Mouse (Mus musculus) midbrain, postnatal 0 days (tissue): ENCODE measurements around the gene Cnn2. TPM values are rescaled to one million over a fixed set of nuclear protein-coding genes. Genes with fewer than 3 reads are reported as not detected.

Experiments
- ATAC-seq: fragments of 200-750 bp; cut with Nextera tagmentation; 2 replicates; pipeline ENCODE4 v1.8.0; 2017; ENCODE audit warnings: moderate number of reproducible peaks, mild to moderate bottlenecking, moderate TSS enrichment, moderate library complexity; ENCODE audit not compliant: low FRiP score
- DNase-seq: peaks from one replicate; pipeline ENCODE4 v3.0.0-alpha.2; 2015; ENCODE audit warnings: low spot score
- H3K27ac ChIP-seq: fragments of 300-500 bp; sonication (generic); 2 replicates; pipeline ENCODE4 v1.5.1; 2014; ENCODE audit warnings: low read depth, mild to moderate bottlenecking, low read length, mixed read lengths
- H3K27me3 ChIP-seq: fragments of 300-500 bp; sonication (generic); 2 replicates; pipeline ENCODE4 v1.6.1; 2014; ENCODE audit warnings: low read length, control low read depth, mixed read lengths; ENCODE audit not compliant: insufficient read depth
- H3K36me3 ChIP-seq: fragments of 300-500 bp; sonication (generic); 2 replicates; pipeline ENCODE4 v1.6.1; 2014; ENCODE audit warnings: low read length, control low read depth, mixed read lengths; ENCODE audit not compliant: insufficient read depth
- H3K4me1 ChIP-seq: fragments of 300-500 bp; sonication (generic); 2 replicates; pipeline ENCODE4 v1.6.1; 2014; ENCODE audit warnings: mild to moderate bottlenecking, control low read depth, antibody characterized with exemption, low read length, mixed read lengths; ENCODE audit not compliant: insufficient read depth
- H3K4me2 ChIP-seq: fragments of 300-500 bp; sonication (generic); 2 replicates; pipeline ENCODE4 v1.6.1; 2014; ENCODE audit warnings: low read depth, mild to moderate bottlenecking, low read length, mixed read lengths; ENCODE audit not compliant: poor library complexity, severe bottlenecking
- H3K4me3 ChIP-seq: fragments of 300-500 bp; sonication (generic); 2 replicates; pipeline ENCODE4 v1.5.1; 2014; ENCODE audit warnings: low read depth, mild to moderate bottlenecking, low read length, moderate library complexity
- H3K9ac ChIP-seq: fragments of 300-500 bp; sonication (generic); replicated peaks from 2 replicates; pipeline ENCODE4 v1.6.1; 2014; ENCODE audit warnings: mild to moderate bottlenecking, low read length, moderate library complexity, mixed read lengths; ENCODE audit not compliant: poor library complexity, severe bottlenecking
- H3K9me3 ChIP-seq: fragments of 300-500 bp; sonication (generic); 2 replicates; pipeline ENCODE4 v1.6.1; 2016; ENCODE audit warnings: low read length, control low read depth
- CTCF ChIP-seq: IDR thresholded peaks from 2 replicates; pipeline ENCODE4 v1.5.1; 2016; ENCODE audit warnings: antibody characterized with exemption, mild to moderate bottlenecking
- WGBS: fragments of 180-500 bp; shearing (Covaris S2); extraction: QIAGEN DNeasy Blood & Tissue Kit; methylation state at CpG from one replicate; pipeline ENCODE4 v1.1.7; 2014; 5-methylcytosine and 5-hydroxymethylcytosine counted together
- polyA plus RNA-seq: library from polyadenylated mRNA; unstranded; fragments of >200 nt; fragmentation: Nextera tagmentation; extraction: Ambion mirVana; gene quantifications from 2 replicates; pipeline ENCODE4 v1.2.1, GENCODE M21; 2015
- total RNA-seq: library from RNA; depleted of rRNA; stranded (reverse); fragments of >200 nt; gene quantifications from 2 replicates; pipeline ENCODE4 v1.2.3, GENCODE M21; 2014

Gene Cnn2
- total and polyA plus RNA-seq, 2 experiments from 2014 or later, result 12.6 to 19.5 TPM

DNA sequence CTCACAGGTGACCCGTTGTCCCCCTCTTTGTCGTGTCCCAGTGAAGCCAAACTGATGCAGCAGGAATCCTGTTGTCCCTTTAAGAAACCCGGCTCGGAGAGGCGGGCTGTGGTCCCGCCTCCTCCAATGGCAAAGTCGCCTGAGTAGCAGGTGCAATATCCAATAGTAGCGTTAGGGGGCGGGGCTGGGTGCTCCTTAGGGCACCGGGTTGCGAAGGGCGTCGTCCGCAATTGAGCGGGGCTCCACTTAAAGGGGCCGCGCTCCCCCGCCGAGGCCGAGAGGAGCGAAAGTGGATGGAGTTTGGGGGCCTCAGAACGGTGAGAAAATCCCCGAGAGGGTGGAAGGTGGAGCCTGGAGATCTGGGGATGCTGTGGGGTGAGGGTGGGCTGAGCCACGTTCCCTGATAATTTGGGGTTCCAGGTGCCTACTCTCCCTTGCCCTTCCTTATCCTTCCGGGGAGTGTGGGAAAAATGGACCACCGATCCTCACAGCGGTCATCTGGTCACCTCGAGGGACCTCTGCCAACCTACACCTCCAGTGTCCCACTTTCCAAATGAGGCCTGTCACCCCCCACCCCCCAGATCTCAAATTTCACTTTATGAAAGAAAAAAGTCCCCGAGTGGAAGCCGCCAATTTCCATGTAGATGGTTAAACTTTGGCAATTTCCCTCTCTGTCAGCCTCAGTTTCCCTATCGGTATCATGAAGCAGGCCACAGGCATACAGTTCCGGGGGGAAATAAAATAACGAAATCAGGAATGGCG lies 8.1 kb downstream of the Cnn2 start, which contains the start of gene Abca7:
Abca7 (plus strand) TSS at position 223 of the 762 bp plus-strand sequence.
- Histone ChIP-seq H3K4me2 (peak within 1 kb of the TSS; percentile 72), H3K4me1 (no peaks in the 10 kb centered on the region), H3K9me3 (no peaks in the 10 kb centered on the region), H3K36me3 (no peaks in the 10 kb centered on the region), H3K4me3 (peak within 1 kb of the TSS; percentile 38), H3K9ac (peak within 1 kb of the TSS; percentile 25; the same call in 1 of the 2 replicates), H3K27me3 (no peaks in the 10 kb centered on the region), H3K27ac (no peak within 1 kb of the TSS)
- under 1% methylated on average over 34 of the region's 34 CpGs for WGBS
- peak; percentile 41 for TF ChIP-seq CTCF
- DNase-seq (peak; percentile 98), ATAC-seq (peak; percentile 92)

DNA sequence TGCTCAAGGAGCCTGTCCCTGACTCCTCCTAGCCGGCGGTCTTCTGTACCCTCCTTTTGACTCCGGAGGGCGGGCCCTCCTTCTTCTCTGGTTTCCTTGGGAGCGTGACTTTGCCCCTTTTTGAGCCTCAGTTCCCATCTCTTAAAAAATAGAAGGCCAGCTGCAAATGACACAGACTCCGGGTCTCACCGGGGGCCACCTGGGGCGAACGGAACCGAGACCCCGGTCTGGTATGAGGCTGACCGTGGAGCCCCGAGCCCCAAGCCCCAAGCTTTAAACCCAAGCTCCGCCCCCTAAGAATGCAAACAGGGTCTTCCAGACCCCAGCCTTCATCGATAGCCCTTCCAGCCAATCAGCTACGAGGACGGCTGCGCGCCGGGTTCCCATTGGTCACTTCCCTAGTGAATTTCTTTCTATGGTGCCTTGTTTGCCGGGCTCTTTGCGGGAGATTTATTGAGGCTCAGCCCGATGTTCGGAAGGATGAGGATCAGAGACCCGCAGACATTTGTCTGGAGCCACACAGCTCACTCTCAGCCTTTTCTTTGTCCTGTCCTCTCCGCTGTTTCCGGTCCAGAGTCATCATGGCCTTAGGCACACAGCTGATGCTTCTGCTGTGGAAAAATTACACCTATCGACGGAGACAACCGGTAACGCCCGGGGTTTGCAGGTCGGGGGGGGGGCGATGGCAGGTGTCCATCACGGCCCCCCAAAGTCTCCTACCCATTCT lies 8.8 kb downstream of the Cnn2 start:
- peak overlapping the region; percentile 72 for H3K4me2 ChIP-seq
- H3K4me1 ChIP-seq, result no peaks in the 10 kb centered on the region
- H3K27ac ChIP-seq, result no peak overlapping the region
- DNase-seq (peak; percentile 89), ATAC-seq (peak; percentile 42; the same call in 1 of the 2 replicates)
- no peaks in the 10 kb centered on the region for H3K9me3 ChIP-seq
- no peaks in the 10 kb centered on the region for H3K36me3 ChIP-seq
- peaks cover 4% of the 10 kb centered on the region; the same call in 1 of the 2 replicates for H3K27me3 ChIP-seq
- WGBS, result under 1% methylated on average over 35 of the region's 35 CpGs
- H3K9ac ChIP-seq, result no peak overlapping the region
- no peak for TF ChIP-seq CTCF
- peak overlapping the region; percentile 38 for H3K4me3 ChIP-seq

DNA sequence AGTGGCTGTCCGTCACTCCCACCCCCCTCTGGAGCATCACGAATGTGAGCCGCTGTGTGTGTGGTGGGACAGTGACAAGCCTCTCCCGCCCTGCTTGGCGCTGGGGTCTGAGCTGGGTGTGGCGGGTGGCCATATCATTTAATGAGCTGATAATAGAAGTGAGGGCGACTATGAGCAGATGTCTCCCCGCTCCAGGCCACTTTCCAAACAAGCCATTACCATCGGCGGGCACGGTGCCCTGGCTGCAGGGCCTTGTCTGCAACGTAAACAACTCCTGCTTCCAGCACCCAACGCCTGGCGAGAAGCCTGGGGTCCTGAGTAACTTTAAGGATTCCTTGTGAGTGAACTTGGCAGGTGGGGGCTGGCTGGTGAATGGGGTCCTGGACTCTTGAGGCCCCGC lies 9.4 kb downstream of the Cnn2 start:
- H3K9me3 ChIP-seq, result no peaks in the 10 kb centered on the region
- WGBS, result 9% methylated on average over 15 of the region's 15 CpGs
- H3K27me3 ChIP-seq, result peaks cover 5% of the 10 kb centered on the region; the same call in 1 of the 2 replicates
- no peak overlapping the region for H3K27ac ChIP-seq
- H3K4me3 ChIP-seq, result peak overlapping the region; percentile 38
- ATAC-seq (no peak), DNase-seq (peak; percentile 50)
- peak overlapping the region; percentile 72 for H3K4me2 ChIP-seq
- no peaks in the 10 kb centered on the region for H3K36me3 ChIP-seq
- H3K9ac ChIP-seq, result no peak overlapping the region
- no peaks in the 10 kb centered on the region for H3K4me1 ChIP-seq
- no peak for TF ChIP-seq CTCF

DNA sequence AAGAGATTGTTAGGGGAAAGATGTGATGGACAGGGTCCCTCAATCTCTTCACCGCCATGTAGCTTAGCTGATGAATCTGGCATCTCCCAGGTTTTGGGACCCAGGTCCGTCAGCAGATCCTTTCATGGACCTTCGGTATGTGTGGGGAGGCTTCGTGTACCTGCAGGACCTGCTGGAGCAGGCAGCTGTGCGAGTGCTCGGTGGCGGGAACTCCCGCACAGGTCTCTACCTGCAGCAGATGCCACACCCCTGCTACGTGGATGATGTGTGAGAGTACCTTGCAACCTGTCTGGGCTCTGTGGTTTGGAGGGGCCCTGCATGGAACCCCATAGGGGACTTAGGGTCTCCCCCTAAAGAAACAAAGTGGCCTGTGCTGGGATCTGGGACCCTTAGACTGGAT lies 13.6 kb downstream of the Cnn2 start:
- no peak overlapping the region for H3K27ac ChIP-seq
- peaks cover 5% of the 10 kb centered on the region; the same call in 1 of the 2 replicates for H3K27me3 ChIP-seq
- no peak overlapping the region for H3K9ac ChIP-seq
- ATAC-seq, result no peak
- H3K4me3 ChIP-seq, result no peak overlapping the region
- H3K4me2 ChIP-seq, result no peak overlapping the region
- TF ChIP-seq CTCF, result no peak
- no peaks in the 10 kb centered on the region for H3K36me3 ChIP-seq
- H3K9me3 ChIP-seq, result no peaks in the 10 kb centered on the region
- 84% methylated on average over 9 of the region's 9 CpGs for WGBS
- no peak for DNase-seq
- H3K4me1 ChIP-seq, result no peaks in the 10 kb centered on the region

DNA sequence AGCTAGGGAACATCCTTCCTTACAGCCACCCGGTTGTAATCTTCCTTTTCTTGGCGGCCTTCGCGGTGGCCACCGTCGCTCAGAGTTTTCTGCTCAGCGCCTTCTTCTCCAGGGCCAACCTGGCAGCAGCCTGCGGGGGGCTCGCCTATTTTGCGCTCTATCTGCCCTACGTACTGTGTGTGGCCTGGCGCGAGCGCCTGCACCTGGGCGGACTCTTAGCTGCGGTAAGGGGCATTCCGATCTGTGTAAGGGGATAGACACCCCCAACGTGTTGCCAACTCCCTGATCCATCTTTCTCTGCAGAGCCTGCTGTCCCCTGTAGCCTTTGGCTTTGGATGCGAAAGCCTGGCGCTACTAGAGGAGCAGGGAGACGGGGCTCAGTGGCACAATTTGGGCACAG lies 14.4 kb downstream of the Cnn2 start:
- TF ChIP-seq CTCF, result no peak
- no peak overlapping the region for H3K4me3 ChIP-seq

More for the DNA sequence above, 14.4 kb downstream of the Cnn2 start:
- WGBS, result 30% methylated on average over 21 of the region's 21 CpGs
- Histone ChIP-seq H3K36me3 (no peaks in the 10 kb centered on the region), H3K4me2 (no peak overlapping the region), H3K9ac (no peak overlapping the region), H3K4me1 (no peaks in the 10 kb centered on the region), H3K9me3 (no peaks in the 10 kb centered on the region), H3K27me3 (peaks cover 5% of the 10 kb centered on the region; the same call in 1 of the 2 replicates), H3K27ac (no peak overlapping the region)
- DNase-seq, result no peak
- ATAC-seq, result no peak
